Mouse (Mus musculus) liver, adult 2 months (tissue): Measurements from ENCODE around the gene Stn1. TPM values are rescaled to one million over a fixed set of nuclear protein-coding genes. Genes with fewer than 3 reads are reported as not detected.
A peak's percentile ranks its signal among the peaks of the same experiment; 100 is the strongest.

Experiments used
- DNase-seq: peaks from one replicate; pipeline ENCODE4 v3.0.0-alpha.2; 2011; ENCODE audit warnings: low read depth, low spot score; ENCODE audit errors: extremely low read depth
- H3K27ac ChIP-seq: fragments of 200-500 bp; replicated peaks from 2 replicates; pipeline ENCODE4 v1.5.1; 2012; ENCODE audit warnings: low read depth, mild to moderate bottlenecking, control low read depth, inconsistent platforms, low read length; ENCODE audit not compliant: insufficient read depth
- H3K27me3 ChIP-seq: fragments of 200-500 bp; 2 replicates; pipeline ENCODE4 v1.6.1; 2012; ENCODE audit warnings: mild to moderate bottlenecking, moderate library complexity, low read length, inconsistent platforms; ENCODE audit not compliant: control insufficient read depth, insufficient read depth
- H3K36me3 ChIP-seq: fragments of 200-500 bp; 2 replicates; pipeline ENCODE4 v1.6.1; 2012; ENCODE audit warnings: low read length, inconsistent platforms; ENCODE audit not compliant: control insufficient read depth, insufficient read depth
- H3K4me1 ChIP-seq: fragments of 200-500 bp; 2 replicates; pipeline ENCODE4 v1.6.1; 2011; ENCODE audit warnings: low read length; ENCODE audit not compliant: control insufficient read depth, insufficient read depth
- H3K4me3 ChIP-seq: fragments of 200-500 bp; 2 replicates; pipeline ENCODE4 v1.5.1; 2011; ENCODE audit warnings: low read depth, mild to moderate bottlenecking, control low read depth, low read length, moderate library complexity; ENCODE audit not compliant: insufficient read depth
- H3K79me2 ChIP-seq: fragments of 200-500 bp; 2 replicates; pipeline ENCODE4 v1.6.1; 2012; ENCODE audit warnings: inconsistent platforms, mild to moderate bottlenecking, low read length, moderate library complexity; ENCODE audit not compliant: control insufficient read depth, insufficient read depth
- H3K9ac ChIP-seq: fragments of 200-500 bp; 2 replicates; pipeline ENCODE4 v1.6.1; 2012; ENCODE audit warnings: low read depth, mild to moderate bottlenecking, control low read depth, inconsistent platforms, low read length
- CTCF ChIP-seq: fragments of 200-500 bp; IDR thresholded peaks from 2 replicates; pipeline ENCODE4 v1.5.1; 2011; ENCODE audit warnings: low read depth, low read length, control low read depth
- POLR2A ChIP-seq: fragments of 200-500 bp; IDR thresholded peaks from 2 replicates; pipeline ENCODE4 v1.6.1; 2011; ENCODE audit warnings: low read length, control low read depth; ENCODE audit not compliant: insufficient read depth; ENCODE audit errors: extremely low read depth
- WGBS: fragments of 180-500 bp; shearing (Covaris S2); methylation state at CpG from one replicate; pipeline ENCODE4 v1.1.7; 2018; 5-methylcytosine and 5-hydroxymethylcytosine counted together
- polyA plus RNA-seq: library from polyadenylated mRNA; depleted of rRNA; stranded (reverse); fragments of >200 nt; gene quantifications from 2 replicates; pipeline ENCODE4 v1.2.3, GENCODE M21; 2012
- total RNA-seq: library from RNA; depleted of rRNA; stranded (reverse); fragments of >200 nt; gene quantifications from 2 replicates; pipeline ENCODE4 v1.2.3, GENCODE M21; 2014

The Stn1 gene
- total and polyA plus RNA-seq, 2 experiments: 4.7 to 5.0 TPM

DNA sequence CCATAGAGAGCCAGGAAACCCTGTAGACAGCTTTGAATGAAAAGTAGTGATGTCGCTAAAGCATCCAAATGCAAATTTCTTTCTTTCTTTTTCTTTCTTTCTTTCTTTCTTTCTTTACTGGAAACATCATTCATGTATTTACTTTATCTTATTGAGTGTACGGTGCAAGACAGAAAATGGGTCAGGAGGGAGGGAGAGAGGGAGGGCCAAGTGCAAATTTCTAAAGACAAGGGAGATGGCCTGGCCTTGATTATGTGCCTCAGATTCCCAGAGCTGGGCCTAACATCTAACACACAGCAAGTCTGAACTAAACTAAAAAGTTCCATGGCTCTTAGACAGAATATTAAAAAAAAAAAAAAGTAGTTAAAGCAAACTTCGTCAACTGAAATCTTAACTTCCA is 63.9 kb downstream of the Stn1 start:
- no peaks in the 10 kb centered on the region for H3K36me3 ChIP-seq
- H3K27ac ChIP-seq: no peak overlapping the region
- peaks cover 4% of the 10 kb centered on the region; the same call in 1 of the 2 replicates for H3K4me1 ChIP-seq
- no peak for DNase-seq
- H3K79me2 ChIP-seq: no peaks in the 10 kb centered on the region
- H3K27me3 ChIP-seq: no peaks in the 10 kb centered on the region
- no peak overlapping the region for H3K4me3 ChIP-seq
- H3K9ac ChIP-seq: no peak overlapping the region
- WGBS: 71% methylated on average over 3 of the region's 3 CpGs
- no peak for TF ChIP-seq CTCF
- no peak for TF ChIP-seq POLR2A

DNA sequence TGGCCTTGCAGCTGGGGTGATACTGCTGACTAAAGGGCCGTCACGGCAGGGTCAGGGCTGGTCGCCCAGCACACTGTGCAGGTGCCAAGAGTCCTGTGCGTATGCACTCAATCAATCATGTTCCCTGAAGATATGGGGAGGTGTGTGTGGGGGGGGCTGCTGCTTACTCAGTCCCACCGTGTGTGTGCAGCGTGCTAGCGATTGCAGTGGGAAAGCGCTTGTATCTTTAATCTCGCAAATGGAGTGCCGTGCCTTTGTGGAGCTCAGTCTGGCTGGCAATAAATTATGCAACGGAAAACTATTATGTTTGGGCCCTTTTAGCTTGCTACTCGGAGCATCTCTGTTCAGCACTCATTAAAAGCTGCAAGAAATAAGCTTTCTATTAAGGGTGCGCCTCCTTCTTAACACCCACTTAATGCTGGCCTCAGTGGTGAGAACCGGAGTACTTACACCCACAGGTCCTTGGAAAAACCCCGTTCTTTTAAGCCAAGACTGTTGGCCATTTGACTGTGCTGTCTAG is 64.4 kb downstream of the Stn1 start:
- H3K4me3 ChIP-seq: no peak overlapping the region
- no peaks in the 10 kb centered on the region for H3K36me3 ChIP-seq
- H3K4me1 ChIP-seq: peaks cover 4% of the 10 kb centered on the region; the same call in 1 of the 2 replicates
- H3K27me3 ChIP-seq: no peaks in the 10 kb centered on the region
- WGBS: 39% methylated on average over 15 of the region's 15 CpGs
- H3K79me2 ChIP-seq: no peaks in the 10 kb centered on the region
- no peak for TF ChIP-seq POLR2A
- no peak for TF ChIP-seq CTCF
- no peak overlapping the region for H3K9ac ChIP-seq
- H3K27ac ChIP-seq: no peak overlapping the region
- peak; percentile 72 for DNase-seq

DNA sequence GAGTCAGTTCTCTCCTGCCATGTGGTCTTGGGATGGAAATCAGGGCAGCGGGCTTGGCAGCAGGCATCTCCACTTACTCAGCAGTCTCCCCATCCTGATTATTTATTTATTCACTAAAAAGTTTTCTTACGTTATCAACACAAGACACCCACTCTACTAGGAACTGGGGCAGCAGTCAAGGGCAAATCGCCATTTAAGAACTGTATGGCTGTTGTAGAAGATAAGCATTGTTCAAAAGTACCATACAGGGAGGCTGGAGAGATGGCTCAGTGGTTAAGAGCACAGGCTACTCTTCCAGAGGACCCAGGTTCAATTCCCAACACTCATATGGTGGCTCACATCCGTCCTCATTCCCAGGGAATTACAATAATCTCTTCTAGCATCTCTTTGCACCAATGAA is 65.5 kb downstream of the Stn1 start:
- Histone ChIP-seq H3K36me3 (no peaks in the 10 kb centered on the region), H3K4me1 (peaks cover 4% of the 10 kb centered on the region; the same call in 1 of the 2 replicates), H3K4me3 (no peak overlapping the region), H3K27ac (no peak overlapping the region), H3K9ac (no peak overlapping the region), H3K79me2 (no peaks in the 10 kb centered on the region), H3K27me3 (no peaks in the 10 kb centered on the region)
- no peak for TF ChIP-seq POLR2A
- no peak for TF ChIP-seq CTCF
- DNase-seq: no peak
- WGBS: 83% methylated on average over 4 of the region's 4 CpGs

GRCm38 (mm10) chr19:47468750-47469149 is 68.6 kb downstream of the Stn1 start:
- Histone ChIP-seq H3K36me3 (no peaks in the 10 kb centered on the region), H3K27me3 (no peaks in the 10 kb centered on the region), H3K4me3 (no peak overlapping the region), H3K79me2 (no peaks in the 10 kb centered on the region), H3K27ac (no peak overlapping the region), H3K9ac (no peak overlapping the region), H3K4me1 (peaks cover 6% of the 10 kb centered on the region)
- WGBS: 73% methylated on average over 3 of the region's 3 CpGs
- no peak for DNase-seq
- no peak for TF ChIP-seq POLR2A
- TF ChIP-seq CTCF: no peak

- H3K9ac ChIP-seq: no peak overlapping the region
- WGBS: 87% methylated on average over 8 of the region's 8 CpGs
- H3K4me3 ChIP-seq: no peak overlapping the region
- H3K79me2 ChIP-seq: peaks cover 7% of the 10 kb centered on the region; the same call in 1 of the 2 replicates
- no peaks in the 10 kb centered on the region for H3K27me3 ChIP-seq
- H3K27ac ChIP-seq: no peak overlapping the region
- DNase-seq: no peak
- no peak for TF ChIP-seq POLR2A
- no peak for TF ChIP-seq CTCF
- no peaks in the 10 kb centered on the region for H3K36me3 ChIP-seq
- H3K4me1 ChIP-seq: peaks cover 15% of the 10 kb centered on the region
Observed at GRCm38 (mm10) chr19:47466775-47467174, 70.5 kb downstream of the Stn1 start.

DNA sequence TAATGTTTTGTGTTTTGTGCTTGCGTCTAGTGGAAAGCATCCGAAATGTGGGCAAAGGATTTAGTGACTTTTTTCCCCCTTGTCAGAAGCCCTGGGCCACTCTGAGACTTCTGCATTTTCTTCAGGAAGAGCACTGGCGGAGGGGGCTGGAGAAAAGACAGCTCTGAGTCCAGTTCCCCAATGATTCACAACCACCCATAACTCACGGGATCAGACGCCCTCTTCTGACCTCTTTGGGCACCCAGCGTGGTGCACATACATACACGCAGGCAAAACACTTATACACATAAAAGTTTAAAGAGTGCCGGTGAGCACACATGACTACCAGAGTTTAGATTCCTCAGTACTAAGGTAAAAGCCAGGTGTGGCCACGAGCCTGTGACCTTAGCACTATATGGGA is 71.8 kb downstream of the Stn1 start:
- Histone ChIP-seq H3K9ac (no peak overlapping the region), H3K36me3 (no peaks in the 10 kb centered on the region), H3K4me3 (no peak overlapping the region), H3K4me1 (peaks cover 20% of the 10 kb centered on the region), H3K27ac (peak overlapping the region; percentile 77; the same call in 1 of the 2 replicates), H3K79me2 (peaks cover 14% of the 10 kb centered on the region; the same call in 1 of the 2 replicates), H3K27me3 (no peaks in the 10 kb centered on the region)
- TF ChIP-seq CTCF (peak; percentile 49), POLR2A (no peak)
- peak; percentile 62 for DNase-seq
- 24% methylated on average over 9 of the region's 9 CpGs for WGBS
